Mouse (Mus musculus) lung, postnatal 0 days (tissue): Measurements from ENCODE around the gene Msto1. TPM values are rescaled to one million over a fixed set of nuclear protein-coding genes. Genes with fewer than 3 reads are reported as not detected.

Experiments
- ATAC-seq: fragments of 200-750 bp; cut with Nextera tagmentation; 2 replicates; pipeline ENCODE4 v1.8.0; 2017; ENCODE audit warnings: moderate library complexity
- DNase-seq: peaks from one replicate; pipeline ENCODE4 v3.0.0-alpha.2; 2016; ENCODE audit warnings: low spot score
- H3K27ac ChIP-seq: fragments of 300-500 bp; sonication (generic); 2 replicates; pipeline ENCODE4 v1.5.1; 2014; ENCODE audit warnings: antibody characterized with exemption, mild to moderate bottlenecking, low read length, mixed read lengths
- H3K27me3 ChIP-seq: fragments of 300-500 bp; sonication (generic); replicated peaks from 2 replicates; pipeline ENCODE4 v1.6.1; 2014; ENCODE audit warnings: low read length, mixed read lengths; ENCODE audit not compliant: insufficient read depth
- H3K36me3 ChIP-seq: fragments of 300-500 bp; sonication (generic); 2 replicates; pipeline ENCODE4 v1.6.1; 2014; ENCODE audit warnings: low read length, mixed read lengths; ENCODE audit not compliant: insufficient read depth
- H3K4me1 ChIP-seq: fragments of 300-500 bp; sonication (generic); 2 replicates; pipeline ENCODE4 v1.6.1; 2014; ENCODE audit warnings: antibody characterized with exemption, low read depth, low read length, mixed read lengths; ENCODE audit not compliant: insufficient read depth
- H3K4me2 ChIP-seq: fragments of 300-500 bp; sonication (generic); replicated peaks from 2 replicates; pipeline ENCODE4 v1.6.1; 2014; ENCODE audit warnings: low read depth, mild to moderate bottlenecking, low read length, moderate library complexity, mixed read lengths
- H3K4me3 ChIP-seq: fragments of 300-500 bp; sonication (generic); 2 replicates; pipeline ENCODE4 v1.5.1; 2014; ENCODE audit warnings: low read depth, low read length
- H3K9ac ChIP-seq: fragments of 300-500 bp; sonication (generic); replicated peaks from 2 replicates; pipeline ENCODE4 v1.6.1; 2014; ENCODE audit warnings: low read depth, mild to moderate bottlenecking
- H3K9me3 ChIP-seq: fragments of 300-500 bp; sonication (generic); 2 replicates; pipeline ENCODE4 v1.6.1; 2016; ENCODE audit warnings: low read length, mixed read lengths
- CTCF ChIP-seq: IDR thresholded peaks from 2 replicates; pipeline ENCODE4 v1.5.1; 2016; ENCODE audit warnings: antibody characterized with exemption, mild to moderate bottlenecking
- EP300 ChIP-seq: IDR thresholded peaks from 2 replicates; pipeline ENCODE4 v1.6.1; 2016; ENCODE audit warnings: antibody characterized with exemption, mild to moderate bottlenecking, control low read depth
- WGBS: fragments of 180-500 bp; shearing (Covaris S2); extraction: QIAGEN DNeasy Blood & Tissue Kit; methylation state at CpG from one replicate; pipeline ENCODE4 v1.1.7; 2014; 5-methylcytosine and 5-hydroxymethylcytosine counted together
- polyA plus RNA-seq: library from polyadenylated mRNA; unstranded; fragments of >200 nt; fragmentation: Nextera tagmentation; extraction: Ambion mirVana; gene quantifications from 2 replicates; pipeline ENCODE4 v1.2.1, GENCODE M21; 2015

Gene Msto1
- polyA plus RNA-seq, 1 experiment from 2014 or later: 23.2 TPM

DNA sequence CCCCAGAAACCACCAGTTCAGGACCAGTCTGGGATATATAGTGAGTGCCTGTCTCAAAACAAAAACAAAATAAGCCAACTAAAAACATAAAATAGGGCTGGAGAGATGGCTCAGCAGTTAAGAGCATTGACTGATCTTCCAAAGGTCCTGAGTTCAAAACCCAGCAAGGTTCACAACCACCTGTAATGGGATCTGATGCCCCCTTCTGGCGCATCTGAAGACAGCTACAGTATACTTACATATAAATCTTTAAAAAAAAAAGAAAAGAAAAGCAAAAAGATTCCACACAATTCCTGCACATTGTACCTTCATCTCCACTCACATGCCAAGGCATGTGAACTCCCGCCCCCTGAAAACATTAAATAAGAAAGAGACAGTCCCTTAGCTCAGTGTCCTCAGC is 11.9 kb upstream of the Msto1 start:
- Histone ChIP-seq H3K27ac (no peak overlapping the region), H3K4me3 (no peak overlapping the region), H3K9ac (no peak overlapping the region), H3K9me3 (no peaks in the 10 kb centered on the region), H3K27me3 (no peaks in the 10 kb centered on the region), H3K36me3 (peaks cover 46% of the 10 kb centered on the region), H3K4me2 (no peak overlapping the region), H3K4me1 (no peaks in the 10 kb centered on the region)
- no peak for TF ChIP-seq CTCF
- TF ChIP-seq EP300: no peak
- DNase-seq (no peak), ATAC-seq (no peak)
- WGBS: 92% methylated on average over 2 of the region's 2 CpGs

- no peak overlapping the region for H3K4me2 ChIP-seq
- WGBS: 75% methylated on average over 8 of the region's 8 CpGs
- DNase-seq (no peak), ATAC-seq (no peak)
- H3K36me3 ChIP-seq: peaks cover 31% of the 10 kb centered on the region
- no peak overlapping the region for H3K27ac ChIP-seq
- H3K9me3 ChIP-seq: no peaks in the 10 kb centered on the region
- TF ChIP-seq CTCF (no peak), EP300 (no peak)
- no peaks in the 10 kb centered on the region for H3K27me3 ChIP-seq
- no peak overlapping the region for H3K9ac ChIP-seq
- H3K4me3 ChIP-seq: no peak overlapping the region
- no peaks in the 10 kb centered on the region for H3K4me1 ChIP-seq
Measured at GRCm38 (mm10) chr3:88923989-88924591, 10.3 kb upstream of the Msto1 start.

GRCm38 (mm10) chr3:88921411-88921810 is 7.6 kb upstream of the Msto1 start:
- TF ChIP-seq EP300 (no peak), CTCF (no peak)
- peaks cover 13% of the 10 kb centered on the region for H3K36me3 ChIP-seq
- no peak overlapping the region for H3K27ac ChIP-seq
- no peaks in the 10 kb centered on the region for H3K9me3 ChIP-seq
- no peak overlapping the region for H3K9ac ChIP-seq
- 91% methylated on average over 9 of the region's 9 CpGs for WGBS
- DNase-seq (no peak), ATAC-seq (no peak)
- no peaks in the 10 kb centered on the region for H3K4me1 ChIP-seq
- no peaks in the 10 kb centered on the region for H3K27me3 ChIP-seq
- H3K4me3 ChIP-seq: no peak overlapping the region
- no peak overlapping the region for H3K4me2 ChIP-seq

GRCm38 (mm10) chr3:88918981-88919380 is 5.2 kb upstream of the Msto1 start:
- Histone ChIP-seq H3K4me1 (peaks cover 5% of the 10 kb centered on the region; the same call in 1 of the 2 replicates), H3K27ac (no peak overlapping the region), H3K9ac (no peak overlapping the region), H3K4me3 (no peak overlapping the region), H3K36me3 (peaks cover 12% of the 10 kb centered on the region), H3K27me3 (no peaks in the 10 kb centered on the region), H3K9me3 (no peaks in the 10 kb centered on the region), H3K4me2 (no peak overlapping the region)
- TF ChIP-seq CTCF: no peak
- TF ChIP-seq EP300: no peak
- ATAC-seq (no peak), DNase-seq (no peak)
- 71% methylated on average over 13 of the region's 13 CpGs for WGBS

DNA sequence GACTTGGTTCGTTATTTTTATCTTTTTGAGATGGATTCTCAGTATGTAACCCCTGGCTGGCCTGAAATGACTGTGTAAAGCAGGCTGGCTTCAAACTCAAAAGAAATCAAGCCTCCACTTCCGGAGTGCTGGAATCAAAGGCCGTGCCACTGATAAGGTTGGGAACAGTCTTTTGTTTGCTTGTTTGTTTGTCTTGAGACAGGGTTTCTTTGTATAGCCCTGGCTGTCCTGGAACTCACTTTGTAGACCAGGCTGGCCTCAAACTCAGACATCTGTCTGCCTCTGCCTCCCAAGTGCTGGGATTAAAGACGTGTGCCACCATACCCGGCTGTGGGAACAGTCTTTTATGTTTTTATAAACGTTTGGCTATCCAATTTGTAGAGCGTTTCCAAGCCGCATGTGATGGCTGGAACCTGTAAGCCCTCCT is 598 bp upstream of the Msto1 start:
- Histone ChIP-seq H3K9ac (peak overlapping the region; percentile 51), H3K27me3 (no peaks in the 10 kb centered on the region), H3K4me2 (peak overlapping the region; percentile 71), H3K36me3 (0 out of 2 replicates have a peak, but pooled peaks cover 6% of the 10 kb centered on the region), H3K9me3 (no peaks in the 10 kb centered on the region), H3K4me3 (peak overlapping the region; percentile 70), H3K27ac (peak overlapping the region; percentile 85), H3K4me1 (peaks cover 5% of the 10 kb centered on the region; the same call in 1 of the 2 replicates)
- DNase-seq (no peak), ATAC-seq (peak; percentile 20)
- no peak for TF ChIP-seq EP300
- TF ChIP-seq CTCF: no peak
- WGBS: 21% methylated on average over 8 of the region's 8 CpGs

DNA sequence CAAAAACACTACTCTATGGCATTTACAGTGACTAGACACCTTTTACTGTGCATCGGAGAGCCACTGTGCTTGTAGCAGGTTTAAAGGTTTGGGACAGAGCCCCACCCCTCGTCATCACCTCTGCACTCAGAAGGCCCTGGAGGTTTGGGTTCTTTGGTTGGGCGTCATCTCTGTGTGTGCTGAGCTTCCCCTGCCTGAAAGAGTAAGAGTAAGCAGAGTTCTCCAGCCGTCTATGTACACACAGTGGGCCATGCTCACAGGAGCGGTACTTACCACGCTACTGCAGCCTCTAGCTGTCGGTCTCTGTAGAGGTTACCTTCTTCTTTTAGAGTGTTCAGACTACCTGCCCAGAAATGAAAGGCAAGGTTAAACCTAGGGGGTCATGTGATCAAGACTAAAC is 1.2 kb downstream of the Msto1 start:
- TF ChIP-seq EP300 (no peak), CTCF (no peak)
- no peak for DNase-seq
- Histone ChIP-seq H3K4me3 (no peak overlapping the region), H3K9ac (no peak overlapping the region), H3K27ac (no peak overlapping the region), H3K27me3 (no peaks in the 10 kb centered on the region), H3K9me3 (no peaks in the 10 kb centered on the region), H3K4me1 (peaks cover 5% of the 10 kb centered on the region; the same call in 1 of the 2 replicates), H3K4me2 (no peak overlapping the region; the same call in 1 of the 2 replicates), H3K36me3 (peaks cover 16% of the 10 kb centered on the region; the same call in 1 of the 2 replicates)
- 78% methylated on average over 7 of the region's 7 CpGs for WGBS
- ATAC-seq: no peak
